Comparison of ENCODE assay signal across 10 mouse cellular contexts in the genomic region with DNA sequence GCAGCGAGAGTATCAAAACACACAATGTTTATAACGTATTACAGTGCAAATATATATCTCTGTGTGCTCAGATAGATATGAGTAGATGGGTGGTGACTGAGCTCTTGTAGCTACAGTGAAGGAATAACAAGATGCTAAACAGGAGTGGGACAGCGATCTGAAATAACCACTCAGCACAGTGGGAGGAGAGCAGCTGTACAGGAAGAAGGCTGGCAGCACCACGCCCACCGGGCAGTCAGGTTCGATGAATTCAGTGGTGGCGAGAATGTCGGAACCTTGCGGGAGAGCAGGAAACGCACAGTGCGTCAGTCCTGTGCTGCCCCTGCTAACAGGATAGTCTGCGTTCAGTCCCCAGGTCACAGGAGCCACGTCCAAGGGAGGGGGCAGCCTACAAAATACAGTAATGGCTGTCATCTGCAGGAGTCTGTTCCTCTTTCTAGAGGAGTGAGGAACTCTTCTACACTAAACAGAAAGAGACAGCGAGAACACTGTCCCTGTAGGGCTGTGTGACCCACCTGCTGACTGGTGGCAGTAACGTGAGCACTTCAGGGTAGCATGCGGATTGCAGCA. TPM values are rescaled to one million over a fixed set of nuclear protein-coding genes. Genes with fewer than 3 reads are reported as not detected.
DNase-seq lines count a peak whose midpoint lies in the region; TF ChIP-seq lines count a peak whose summit lies in the region.
"Had no signal": no experiment of that assay in that cellular context is flagged by ENCODE, and none has a peak within 500 bp of the region (broad histone marks: within the 10 kb centered on the region; RNA-seq: fewer than 3 reads in every experiment).

No protein-coding gene starts in this region.

- intact Hi-C loops in left cerebral cortex, postnatal 25 days (cut with DNase I): loop anchor here (5.0 kb wide), 1 partner anchor 36 kb away; a partner anchor contains a TSS
- intact Hi-C loops in heart, postnatal 25 days (cut with DNase I): no loop called here

- H3K27me3 ChIP-seq in MEL (ENCODE audit: control insufficient read depth in 1 of 2, insufficient read depth in 2 of 2, low read length in 2 of 2): no peaks in the 10 kb centered on the region

- peaks cover 2 to 31% of the 10 kb centered on the region in 2 experiments; a peak in 3 of 4 replicates for H3K36me3 ChIP-seq in MEL (ENCODE audit: control insufficient read depth in 1 of 2, insufficient read depth in 2 of 2, low read length in 2 of 2)

- peak; percentile 55 to 85 for TF ChIP-seq POLR2A in MEL (IDR thresholded peaks at IDR 0.05; ENCODE audit: control insufficient read depth in 1 of 2, insufficient read depth in 1 of 2, low read depth in 1 of 2, low read length in 2 of 2, poor library complexity in 1 of 2)

- no peak for TF ChIP-seq RAD21 in MEL (IDR thresholded peaks at IDR 0.05; ENCODE audit: low read depth, low read length)

- H3K9me3 ChIP-seq in MEL (replicated peaks; ENCODE audit: insufficient read depth, low read length): no peaks in the 10 kb centered on the region

- TF ChIP-seq EP300 in MEL (IDR thresholded peaks at IDR 0.05; ENCODE audit: low read depth in 1 of 2, low read length in 2 of 2): peak; percentile 40 to 62

- peak overlapping the region; percentile 76 for H3K9ac ChIP-seq in MEL (ENCODE audit: control insufficient read depth, low read depth, low read length, poor library complexity, severe bottlenecking)

- peaks cover 6% of the 10 kb centered on the region for H3K79me2 ChIP-seq in MEL (ENCODE audit: control insufficient read depth, insufficient read depth, low read length, poor library complexity)

- H3K4me1 ChIP-seq in MEL (ENCODE audit: control insufficient read depth in 1 of 2, insufficient read depth in 2 of 2, low read length in 2 of 2): peaks cover 22 to 24% of the 10 kb centered on the region in 2 experiments

- peak overlapping the region; percentile 71 for H3K4me3 ChIP-seq in MEL (ENCODE audit: control insufficient read depth in 1 of 2, insufficient read depth in 1 of 2, low read depth in 2 of 2, low read length in 2 of 2)
- H3K4me3 ChIP-seq: erythroblast, embryonic 14.5 days had no signal

- H3K27ac ChIP-seq in MEL (ENCODE audit: control insufficient read depth, low read depth, low read length): peak overlapping the region; percentile 92

- DNase-seq in CD4-positive, CD25-positive, alpha-beta regulatory T cell, adult 2 months (ENCODE audit: low read depth, low spot score): peak; percentile 52
- DNase-seq in MEL (ENCODE audit: low read depth, low spot score) (peak; percentile 92), adipocyte (ENCODE audit: low spot score) (no peak)
- DNase-seq in left cerebral cortex, postnatal 25 days (ENCODE audit: low spot score in 2 of 2): peak; percentile 54 to 84
- peak; percentile 59 for DNase-seq in right cerebral cortex, postnatal 25 days
- DNase-seq in ovary, postnatal 14 days (ENCODE audit: low spot score): no peak
- DNase-seq in heart, postnatal 25 days (ENCODE audit: low spot score): no peak
- DNase-seq: adrenal gland, adult 8-10 months; layer of hippocampus, postnatal 36 days had no signal

- no peak for TF ChIP-seq CTCF in MEL (IDR thresholded peaks at IDR 0.05 in 2 of 3, conservative IDR thresholded peaks at IDR 0.05 in 1 of 3; ENCODE audit: control insufficient read depth in 1 of 3, insufficient read depth in 1 of 3, low read depth in 2 of 3, low read length in 3 of 3, poor library complexity in 1 of 3, severe bottlenecking in 1 of 3)

TF ChIP-seq in MEL, 35 proteins besides CTCF, POLR2A, EP300 and RAD21:
- TF ChIP-seq E2F4 (IDR thresholded peaks at IDR 0.05; ENCODE audit: borderline replicate concordance, low read depth, low read length) (no peak), NELFE (IDR thresholded peaks at IDR 0.05; ENCODE audit: low read depth, low read length) (peak; percentile 81), CHD1 (IDR thresholded peaks at IDR 0.05; ENCODE audit: low read depth, low read length) (0 out of 2 replicates have a peak, but pooled peaks have one; percentile 52), GABPA (IDR thresholded peaks at IDR 0.05; ENCODE audit: low read depth, low read length) (peak; percentile 63; the same call in 1 of the 2 replicates), NRF1 (IDR thresholded peaks at IDR 0.05; ENCODE audit: insufficient read depth, low read depth, low read length, poor library complexity, severe bottlenecking) (peak; percentile 37; the same call in 1 of the 2 replicates), POLR2AphosphoS5 (IDR thresholded peaks at IDR 0.05; ENCODE audit: borderline replicate concordance, low read depth, low read length) (peak; percentile 73), RCOR1 (IDR thresholded peaks at IDR 0.05; ENCODE audit: low read depth, low read length) (peak; percentile 57), MYC (IDR thresholded peaks at IDR 0.05; ENCODE audit: low read depth, low read length) (peak; percentile 15; the same call in 1 of the 2 replicates), ZNF384 (IDR thresholded peaks at IDR 0.05; ENCODE audit: low read depth, low read length) (no peak), MAX (IDR thresholded peaks at IDR 0.05; ENCODE audit: low read length) (peak; percentile 60), TAL1 (IDR thresholded peaks at IDR 0.05; ENCODE audit: low read length) (no peak), GATA1 (IDR thresholded peaks at IDR 0.05; ENCODE audit: low read depth, low read length) (peak; percentile 54), UBTF (IDR thresholded peaks at IDR 0.05; ENCODE audit: borderline replicate concordance, insufficient read depth, low read depth, low read length) (no peak), TBP (IDR thresholded peaks at IDR 0.05; ENCODE audit: low read depth, low read length) (peak; percentile 81), ZMIZ1 (IDR thresholded peaks at IDR 0.05; ENCODE audit: low read depth, low read length) (no peak; the same call in 1 of the 2 replicates), ZKSCAN1 (IDR thresholded peaks at IDR 0.05; ENCODE audit: low read depth, low read length) (no peak), ZC3H11A (IDR thresholded peaks at IDR 0.05; ENCODE audit: low read depth, low read length) (no peak), CHD2 (IDR thresholded peaks at IDR 0.05; ENCODE audit: low read length) (no peak), JUND (IDR thresholded peaks at IDR 0.05; ENCODE audit: low read depth, low read length) (no peak), MXI1 (IDR thresholded peaks at IDR 0.05; ENCODE audit: low read depth, low read length) (peak; percentile 60), HCFC1 (IDR thresholded peaks at IDR 0.05; ENCODE audit: low read depth, low read length) (peak; percentile 64), MAZ (IDR thresholded peaks at IDR 0.05; ENCODE audit: low read depth, low read length) (peak; percentile 69; the same call in 1 of the 2 replicates), TCF12 (IDR thresholded peaks at IDR 0.05; ENCODE audit: low read depth, low read length) (peak; percentile 75), BHLHE40 (IDR thresholded peaks at IDR 0.05; ENCODE audit: borderline replicate concordance, low read depth, low read length) (peak; percentile 64; the same call in 1 of the 2 replicates), MAFK (IDR thresholded peaks at IDR 0.05; ENCODE audit: borderline replicate concordance, low read depth, low read length) (no peak; the same call in 1 of the 2 replicates), SMC3 (IDR thresholded peaks at IDR 0.05; ENCODE audit: low read depth, low read length) (no peak), KAT2A (conservative IDR thresholded peaks at IDR 0.05; ENCODE audit: low read depth, low read length) (peak; percentile 45; the same call in 1 of the 2 replicates), ELF1 (IDR thresholded peaks at IDR 0.05; ENCODE audit: low read depth, low read length) (peak; percentile 81), MEF2A (IDR thresholded peaks at IDR 0.05; ENCODE audit: extremely low read depth, insufficient replicate concordance, low read depth, low read length, poor library complexity, severe bottlenecking) (no peak; the same call in 1 of the 2 replicates), POLR2AphosphoS2 (IDR thresholded peaks at IDR 0.05; ENCODE audit: low read length) (peak; percentile 92), SIN3A (IDR thresholded peaks at IDR 0.05; ENCODE audit: low read length) (peak; percentile 91), USF1 (IDR thresholded peaks at IDR 0.05; ENCODE audit: low read depth, low read length) (peak; percentile 23; the same call in 1 of the 2 replicates), USF2 (IDR thresholded peaks at IDR 0.05; ENCODE audit: borderline replicate concordance in 1 of 2, insufficient read depth in 1 of 2, low read depth in 1 of 2, low read length in 2 of 2) (no peak), MYB (IDR thresholded peaks at IDR 0.05; ENCODE audit: low read depth, low read length) (no peak), ETS1 (IDR thresholded peaks at IDR 0.05; ENCODE audit: low read depth, low read length) (peak; percentile 81)
TF ChIP-seq in MEL: peak in this region for 21.

RNA-seq across cellular contexts. Expression of a gene that starts 32.3 kb away (rescaled TPM):
- total RNA-seq in MEL (2012; rRNA removed): not detected in 2 replicates
- not detected for polyA plus RNA-seq in MEL (2012; ENCODE audit: insufficient read depth in 1 of 2, insufficient read length in 2 of 2, low read depth in 1 of 2, low replicate concordance in 2 of 2, missing spikeins in 1 of 2)
- 100 to 1,000 TPM; 211 to 225 TPM for total RNA-seq in left cerebral cortex, postnatal 25 days (2021)
- total RNA-seq in heart, postnatal 25 days (2021): 100 to 1,000 TPM; 122 to 142 TPM
- polyA plus RNA-seq: erythroblast, embryonic 14.5 days had no signal

RNA-seq across cellular contexts. Expression of a gene that starts 38.0 kb away (rescaled TPM):
- total RNA-seq in MEL (2012; rRNA removed): 6.9 and 18.9 TPM in 2 replicates
- 10 to 100 TPM in 1 of 2 experiments, not detected in 1; 22.1 TPM for polyA plus RNA-seq in MEL (2012; ENCODE audit: insufficient read depth in 1 of 2, insufficient read length in 2 of 2, low read depth in 1 of 2, low replicate concordance in 2 of 2, missing spikeins in 1 of 2)
- total RNA-seq in left cerebral cortex, postnatal 25 days (2021): 100 to 1,000 TPM in 1 of 2 experiments, 10 to 100 TPM in 1; 92.8 to 105 TPM
- total RNA-seq in heart, postnatal 25 days (2021): 10 to 100 TPM; 37.3 to 42.6 TPM
- polyA plus RNA-seq: erythroblast, embryonic 14.5 days had no signal

Comparison
In these comparisons a context has a peak if more than half of its experiments do, and no peak if none do; other contexts are left out.
1. DNase-seq: peak in CD4-positive, CD25-positive, alpha-beta regulatory T cell, adult 2 months (single experiment), MEL (single experiment), left cerebral cortex, postnatal 25 days (2 of 2) and right cerebral cortex, postnatal 25 days (single experiment); none in adipocyte (single experiment), ovary, postnatal 14 days (single experiment) and heart, postnatal 25 days (single experiment).
2. RNA of a gene that starts 32.3 kb away (total RNA-seq): 211 to 225 TPM in left cerebral cortex, postnatal 25 days and 122 to 142 TPM in heart, postnatal 25 days; not detected in MEL; every median in the first group is over 100 times any median in the second.